Mouse (Mus musculus): Measurements from ENCODE around the gene Drd2. TPM values are rescaled to one million over a fixed set of nuclear protein-coding genes. Genes with fewer than 3 reads are reported as not detected.

Gene Drd2
- 0.78 and 1.1 TPM in 2 replicates for polyA plus RNA-seq (2021; fragmentation: Nextera tagmentation)
- long read RNA-seq, experiment 1, partial matches to known transcripts = 1 of 1 reads
- long read RNA-seq, experiment 1, other reads (novel, unspliced or antisense) = 0 of 1 reads
- long read RNA-seq, experiment 2, partial matches to known transcripts = 6 of 8 reads
- long read RNA-seq, experiment 2, other reads (novel, unspliced or antisense) = 1 of 8 reads

GRCm38 (mm10) chr9:49340136-49341043, at the start of gene Drd2:
TSS of gene Drd2 (plus strand) at chr9:49340627.

DNA sequence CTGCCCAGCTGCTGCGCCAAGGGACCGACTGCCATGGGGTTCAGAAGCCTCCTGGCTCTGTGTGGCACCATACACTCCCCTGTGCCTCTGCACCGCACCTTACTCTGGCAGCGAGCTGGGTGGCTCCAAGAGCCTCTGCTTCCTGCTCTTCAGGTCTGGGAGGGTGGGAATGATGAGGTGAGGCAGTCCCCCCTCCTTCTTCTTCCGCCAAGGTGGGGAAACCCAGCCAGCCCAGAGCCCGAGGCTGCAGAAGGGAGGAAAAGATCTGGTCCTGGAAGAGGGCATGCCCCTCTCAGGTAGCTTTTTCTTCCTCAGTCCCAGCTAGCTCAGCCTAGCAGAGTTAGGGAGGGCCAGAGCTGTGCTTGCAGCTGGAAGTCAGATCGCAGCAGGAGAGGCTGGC, 86.5 kb downstream of the Drd2 start, which contains the start of gene Ankk1:
Gene Ankk1 (minus strand): TSS at position 101 of the 400 bp plus-strand sequence.

Other genes starting within 250 kb of the Drd2 start
- not detected in 2 replicates for gene Gm4894, start 90.1 kb upstream of the Drd2 start, polyA plus RNA-seq (2021; fragmentation: Nextera tagmentation)
- not detected in 2 replicates for gene Ankk1, start 86.4 kb downstream of the Drd2 start, polyA plus RNA-seq (2021; fragmentation: Nextera tagmentation)
- 1.1 and 1.4 TPM in 2 replicates for gene Ttc12, start 145.6 kb downstream of the Drd2 start, polyA plus RNA-seq (2021; fragmentation: Nextera tagmentation)